Mouse (Mus musculus): ENCODE results near the gene Farsa. TPM values are rescaled to one million over a fixed set of nuclear protein-coding genes. Genes with fewer than 3 reads are reported as not detected.

Farsa gene
- total RNA-seq, 2 experiments from 2014 or later, result 59.5 to 65.8 TPM

GRCm38 (mm10) chr8:84832759-84833742 is 23.7 kb upstream of the Farsa start:
- intact Hi-C loops (cut with DNase I), result no loop called here

GRCm38 (mm10) chr8:84834002-84834865 is 22.6 kb upstream of the Farsa start:
- intact Hi-C loops (cut with DNase I), result no loop called here
- DNase-seq (ENCODE audit: extremely low spot score in 1 of 2, low spot score in 2 of 2), result no peak

More at GRCm38 (mm10) chr8:84832759-84833742, 23.7 kb upstream of the Farsa start:
- no peak for DNase-seq (ENCODE audit: extremely low spot score in 1 of 2, low spot score in 2 of 2)

- intact Hi-C loops (cut with DNase I), result no loop called here
- DNase-seq (ENCODE audit: extremely low spot score in 1 of 2, low spot score in 2 of 2), result peak; percentile 74 to 76
Measured at GRCm38 (mm10) chr8:84834866-84835855, 21.6 kb upstream of the Farsa start.

GRCm38 (mm10) chr8:84837149-84837911 is 19.5 kb upstream of the Farsa start:
- intact Hi-C loops (cut with DNase I), result no loop called here
- no peak for DNase-seq (ENCODE audit: extremely low spot score in 1 of 2, low spot score in 2 of 2)

- intact Hi-C loops (cut with DNase I), result no loop called here
- no peak for DNase-seq (ENCODE audit: extremely low spot score in 1 of 2, low spot score in 2 of 2)
Measured at GRCm38 (mm10) chr8:84837912-84838470, 18.8 kb upstream of the Farsa start.

- DNase-seq (ENCODE audit: extremely low spot score in 1 of 2, low spot score in 2 of 2), result no peak
- intact Hi-C loops (cut with DNase I), result no loop called here
Measured at GRCm38 (mm10) chr8:84838513-84838912, 18.3 kb upstream of the Farsa start.

- intact Hi-C loops (cut with DNase I), result no loop called here
- DNase-seq (ENCODE audit: extremely low spot score in 1 of 2, low spot score in 2 of 2), result no peak
Measured at GRCm38 (mm10) chr8:84839411-84839810, 17.4 kb upstream of the Farsa start.

GRCm38 (mm10) chr8:84839875-84840247 is 16.9 kb upstream of the Farsa start:
- intact Hi-C loops (cut with DNase I), result no loop called here
- no peak for DNase-seq (ENCODE audit: extremely low spot score in 1 of 2, low spot score in 2 of 2)

GRCm38 (mm10) chr8:84840248-84840999 is 16.4 kb upstream of the Farsa start, which contains the start of gene Rad23a:
Rad23a (minus strand) TSS chr8:84840665.
- intact Hi-C loops (cut with DNase I), result no loop called here
- DNase-seq (ENCODE audit: extremely low spot score in 1 of 2, low spot score in 2 of 2), result peak; percentile 92 to 95

- intact Hi-C loops (cut with DNase I), result no loop called here
- no peak for DNase-seq (ENCODE audit: extremely low spot score in 1 of 2, low spot score in 2 of 2)
Measured at GRCm38 (mm10) chr8:84841514-84841913, 15.3 kb upstream of the Farsa start.

GRCm38 (mm10) chr8:84844397-84845070 is 12.3 kb upstream of the Farsa start:
- no peak for DNase-seq (ENCODE audit: extremely low spot score in 1 of 2, low spot score in 2 of 2)
- intact Hi-C loops (cut with DNase I), result loop anchor here (5.0 kb wide), 1 partner anchor 58 kb away; the partner anchor contains the start of gene Klf1

- DNase-seq (ENCODE audit: extremely low spot score in 1 of 2, low spot score in 2 of 2), result peak in 1 of 2 experiments; percentile 70
- intact Hi-C loops (cut with DNase I), result loop anchor here (5.0 kb wide), 1 partner anchor 57 kb away; the partner anchor contains the start of gene Klf1
Measured at GRCm38 (mm10) chr8:84845355-84846093, 11.3 kb upstream of the Farsa start.

GRCm38 (mm10) chr8:84846094-84846721 is 10.6 kb upstream of the Farsa start:
- no peak for DNase-seq (ENCODE audit: extremely low spot score in 1 of 2, low spot score in 2 of 2)
- intact Hi-C loops (cut with DNase I), result loop anchor here (5.0 kb wide), 1 partner anchor 56 kb away; the partner anchor contains the start of gene Klf1

- DNase-seq (ENCODE audit: extremely low spot score in 1 of 2, low spot score in 2 of 2), result peak; percentile 99 to 100
- intact Hi-C loops (cut with DNase I), result loop anchor here (5.0 kb wide), 1 partner anchor 55 kb away; the partner anchor contains the start of gene Klf1
Measured at GRCm38 (mm10) chr8:84846722-84847572, 9.8 kb upstream of the Farsa start, which contains the start of gene Calr. Calr (minus strand) TSS chr8:84846934.
